Mouse (Mus musculus) embryo, embryonic 9.5 days (tissue): ENCODE results near the gene Il3ra.

Experiments
- DNase-seq: peaks from one replicate; pipeline ENCODE4 v3.0.0-alpha.2; 2017; ENCODE audit errors: extremely low spot score

Gene Il3ra

DNA sequence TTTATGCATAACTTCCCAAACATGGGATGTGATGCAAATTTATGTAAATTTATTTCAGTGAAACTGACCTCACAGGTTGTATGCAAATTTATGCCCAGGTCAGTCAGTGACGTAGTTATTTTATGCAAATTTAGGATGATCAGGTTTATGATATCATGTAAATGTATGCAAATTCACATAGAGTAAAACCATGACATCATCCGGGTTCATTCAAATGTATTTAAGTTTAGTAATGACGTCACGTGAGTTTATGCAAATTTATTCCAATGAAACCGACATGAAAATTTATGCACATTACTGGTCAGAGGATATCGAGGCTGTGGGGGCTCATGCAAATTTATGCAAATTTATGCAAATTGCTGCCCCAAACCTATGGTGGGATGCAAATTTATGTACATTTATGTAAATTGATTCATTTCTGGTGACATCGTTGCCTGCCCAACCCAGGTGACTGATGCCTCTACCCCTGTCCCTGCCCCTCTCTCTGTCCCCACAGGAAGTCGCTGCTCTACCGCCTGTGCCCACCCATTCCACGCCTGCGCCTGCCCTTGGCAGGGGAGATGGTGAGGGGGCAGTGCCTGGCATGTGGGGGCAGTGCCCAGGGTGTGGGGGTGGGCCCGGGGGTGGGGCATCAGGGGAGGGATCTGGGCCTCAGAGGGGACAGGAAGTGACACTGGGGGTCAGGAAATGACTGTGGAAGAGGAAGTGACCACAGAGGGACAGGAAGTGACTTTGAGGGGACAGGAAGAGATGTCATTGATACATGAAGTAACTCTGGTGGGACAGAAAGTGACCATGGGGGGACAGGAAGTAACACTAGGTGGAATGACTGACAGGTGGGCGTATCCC lies 8.7 kb downstream of the Il3ra start:
- DNase-seq = no peak

DNA sequence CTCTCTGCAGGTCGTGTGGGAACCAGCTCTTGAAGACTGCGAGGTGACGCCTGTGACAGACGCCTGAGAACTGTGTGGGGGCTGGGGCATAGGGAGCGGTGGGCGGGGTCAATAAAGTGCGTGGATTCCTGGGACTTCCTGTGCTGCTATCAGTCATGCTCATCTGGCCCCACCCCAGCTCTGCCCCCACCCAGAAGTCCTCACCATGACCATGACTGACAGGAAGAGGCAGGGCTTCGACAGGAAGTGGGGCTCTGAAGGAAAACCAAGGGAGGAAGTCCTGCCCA lies 9.2 kb downstream of the Il3ra start:
- no peak for DNase-seq

DNA sequence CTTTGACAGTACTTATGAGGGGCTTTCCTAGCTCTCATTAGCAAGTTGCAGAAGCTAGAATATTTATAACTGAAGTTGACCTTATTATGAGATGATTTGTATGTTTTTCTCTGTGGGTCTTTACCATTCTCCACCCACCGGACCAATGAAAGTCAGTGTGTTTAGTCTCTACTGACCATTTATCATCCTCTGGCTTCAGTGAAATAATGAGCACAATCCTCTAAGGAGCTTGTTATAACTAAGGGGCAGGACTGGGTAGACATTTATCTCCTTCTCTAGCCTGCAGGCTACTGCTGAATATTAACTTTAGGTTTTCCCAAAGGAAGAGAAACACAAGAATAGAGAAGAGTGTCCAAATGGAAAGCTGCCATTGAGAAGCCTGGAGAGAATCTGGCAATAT lies 49.5 kb downstream of the Il3ra start:
- DNase-seq = no peak

DNA sequence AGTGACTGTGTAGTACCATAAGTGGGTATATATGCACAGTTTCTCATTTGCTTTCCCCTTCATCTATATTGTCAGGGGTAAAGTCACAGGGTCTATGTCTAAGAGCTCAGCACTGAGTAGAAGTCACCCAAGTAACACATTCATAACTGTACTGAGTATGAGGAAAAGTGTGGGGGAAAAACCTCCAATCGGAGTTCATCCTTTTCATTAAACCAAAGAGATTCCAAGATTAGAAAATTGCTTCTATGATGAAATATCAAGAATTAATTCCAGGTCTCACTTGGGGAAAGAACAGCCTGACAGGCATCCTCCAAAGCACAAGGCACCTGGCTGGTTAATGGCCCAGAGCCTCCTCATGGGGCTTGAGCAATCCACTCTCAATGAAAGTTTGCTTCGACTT lies 54.9 kb downstream of the Il3ra start, which contains the start of gene Olfr721-ps1:
Gene Olfr721-ps1 (plus strand): TSS at position 301 of the 400 bp plus-strand sequence.
- no peak for DNase-seq
